Mouse (Mus musculus): ENCODE data around the gene Auts2. TPM values are rescaled to one million over a fixed set of nuclear protein-coding genes. Genes with fewer than 3 reads are reported as not detected.

Auts2 gene
- total and polyA plus RNA-seq, 3 experiments: 16.9 to 35.7 (median 28.1) TPM

DNA sequence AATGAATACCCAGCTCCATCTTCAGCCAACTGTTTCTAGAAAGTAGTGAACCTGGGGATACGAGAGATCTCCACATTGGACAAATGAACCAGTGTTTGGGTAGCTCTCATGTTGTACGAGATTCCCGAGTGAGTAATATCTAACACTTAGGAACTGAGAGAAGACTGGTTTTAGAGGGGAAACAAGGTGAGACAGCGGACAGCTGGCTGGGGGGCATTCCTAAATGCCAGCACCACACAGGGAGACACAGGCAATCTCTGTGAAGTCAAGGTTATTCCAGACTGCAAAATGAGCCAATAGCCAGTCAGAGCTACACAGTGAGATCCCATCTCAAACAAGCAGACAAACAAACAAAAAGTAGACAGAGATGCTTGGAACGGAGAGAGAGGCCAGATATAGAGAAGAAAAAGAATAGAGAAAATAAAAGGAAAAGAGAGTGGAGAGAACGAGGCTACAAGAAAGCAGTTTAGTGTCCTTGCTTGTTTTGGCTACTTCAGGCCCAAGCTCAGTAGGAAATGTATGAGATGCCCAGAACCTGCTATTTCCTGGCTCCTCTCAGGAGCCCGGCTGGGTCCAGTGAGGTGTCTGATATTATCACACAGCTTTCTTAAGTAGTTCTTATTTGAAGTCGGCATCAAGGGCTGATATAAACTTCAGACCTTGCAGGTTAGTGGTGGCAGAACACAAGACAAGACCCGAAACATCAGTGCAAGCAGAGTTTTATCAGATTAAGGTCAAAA lies 224.9 kb downstream of the Auts2 start:
- intact Hi-C loops (cut with DNase I): no loop called here
- TF ChIP-seq POLR2A (IDR thresholded peaks at IDR 0.05; ENCODE audit: insufficient read depth, low read depth, low read length) (no peak), CTCF (IDR thresholded peaks at IDR 0.05) (no peak), EP300 (IDR thresholded peaks at IDR 0.05; ENCODE audit: insufficient read depth, low read depth, low read length) (no peak)
- no peaks in the 10 kb centered on the region; the same call in 1 of the 2 replicates for H3K4me1 ChIP-seq (ENCODE audit: control insufficient read depth, insufficient read depth, low read length)
- H3K36me3 ChIP-seq (ENCODE audit: control insufficient read depth, insufficient read depth, low read length): no peaks in the 10 kb centered on the region
- H3K9ac ChIP-seq (ENCODE audit: low read depth, low read length): no peak overlapping the region
- DNase-seq: no peak
- no peak overlapping the region for H3K27ac ChIP-seq
- H3K27me3 ChIP-seq (ENCODE audit: control insufficient read depth, insufficient read depth, low read length): no peaks in the 10 kb centered on the region
- WGBS: 77% methylated on average over 9 of the region's 9 CpGs
- no peak overlapping the region for H3K4me3 ChIP-seq
- no peaks in the 10 kb centered on the region; the same call in 1 of the 2 replicates for H3K79me2 ChIP-seq (replicated peaks; ENCODE audit: control insufficient read depth, insufficient read depth, low read length)

DNA sequence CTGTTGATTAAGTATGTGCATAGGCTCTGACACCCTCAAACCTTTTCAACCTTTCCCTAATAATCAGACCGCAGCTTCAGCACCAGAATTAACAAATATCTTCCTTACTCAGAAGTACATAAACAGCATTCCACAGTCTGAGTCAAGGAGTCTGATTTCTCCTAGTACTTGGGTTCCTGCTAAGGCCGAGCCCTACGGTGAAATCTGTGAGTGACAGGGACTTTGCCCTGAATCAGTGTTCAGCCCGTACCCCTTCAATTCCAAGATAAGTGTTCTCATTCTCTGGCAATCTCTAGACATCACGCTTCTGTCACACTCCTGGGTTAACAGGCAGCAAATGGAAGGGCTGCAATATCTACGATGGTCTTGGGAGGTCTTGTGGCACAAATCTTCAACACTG lies 226.2 kb downstream of the Auts2 start:
- no peak for DNase-seq
- no peaks in the 10 kb centered on the region for H3K27me3 ChIP-seq (ENCODE audit: control insufficient read depth, insufficient read depth, low read length)
- 86% methylated on average over 6 of the region's 6 CpGs for WGBS
- H3K36me3 ChIP-seq (ENCODE audit: control insufficient read depth, insufficient read depth, low read length): no peaks in the 10 kb centered on the region
- no peak overlapping the region for H3K9ac ChIP-seq (ENCODE audit: low read depth, low read length)
- no peaks in the 10 kb centered on the region; the same call in 1 of the 2 replicates for H3K4me1 ChIP-seq (ENCODE audit: control insufficient read depth, insufficient read depth, low read length)
- H3K79me2 ChIP-seq (replicated peaks; ENCODE audit: control insufficient read depth, insufficient read depth, low read length): no peaks in the 10 kb centered on the region; the same call in 1 of the 2 replicates
- no peak overlapping the region for H3K27ac ChIP-seq
- H3K4me3 ChIP-seq: no peak overlapping the region
- intact Hi-C loops (cut with DNase I): no loop called here
- TF ChIP-seq EP300 (IDR thresholded peaks at IDR 0.05; ENCODE audit: insufficient read depth, low read depth, low read length): no peak
- no peak for TF ChIP-seq CTCF (IDR thresholded peaks at IDR 0.05)
- TF ChIP-seq POLR2A (IDR thresholded peaks at IDR 0.05; ENCODE audit: insufficient read depth, low read depth, low read length): no peak

GRCm38 (mm10) chr5:132314300-132314699 lies 228.8 kb downstream of the Auts2 start:
- Histone ChIP-seq H3K4me1 (ENCODE audit: control insufficient read depth, insufficient read depth, low read length) (no peaks in the 10 kb centered on the region), H3K79me2 (replicated peaks; ENCODE audit: control insufficient read depth, insufficient read depth, low read length) (no peaks in the 10 kb centered on the region; the same call in 1 of the 2 replicates), H3K27ac (no peak overlapping the region), H3K36me3 (ENCODE audit: control insufficient read depth, insufficient read depth, low read length) (no peaks in the 10 kb centered on the region), H3K9ac (ENCODE audit: low read depth, low read length) (no peak overlapping the region), H3K4me3 (no peak overlapping the region), H3K27me3 (ENCODE audit: control insufficient read depth, insufficient read depth, low read length) (no peaks in the 10 kb centered on the region)
- intact Hi-C loops (cut with DNase I): no loop called here
- whole genome bisulfite sequencing: 86% methylated on average over 5 of the region's 5 CpGs
- TF ChIP-seq EP300 (IDR thresholded peaks at IDR 0.05; ENCODE audit: insufficient read depth, low read depth, low read length): no peak
- TF ChIP-seq CTCF (IDR thresholded peaks at IDR 0.05): no peak
- TF ChIP-seq POLR2A (IDR thresholded peaks at IDR 0.05; ENCODE audit: insufficient read depth, low read depth, low read length): no peak
- no peak for DNase-seq

DNA sequence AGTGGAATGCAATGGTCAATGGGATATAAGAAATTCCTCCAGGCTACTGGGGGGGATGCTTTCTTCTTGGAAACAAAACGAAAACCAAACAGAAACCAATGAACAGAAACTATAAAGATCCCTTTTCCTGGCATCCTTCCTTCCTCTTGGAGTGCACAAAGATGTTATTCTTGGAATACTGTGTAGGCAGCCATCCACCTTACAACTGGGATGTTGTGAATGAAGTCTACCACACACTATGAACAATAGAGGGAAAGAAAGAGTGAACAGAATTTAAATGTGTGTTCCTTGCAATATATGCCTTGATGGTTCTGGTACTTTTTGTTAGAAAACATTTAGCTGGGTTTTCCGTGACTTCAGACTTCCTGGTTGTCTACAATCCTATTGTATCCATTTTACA lies 236.1 kb downstream of the Auts2 start:
- H3K79me2 ChIP-seq (replicated peaks; ENCODE audit: control insufficient read depth, insufficient read depth, low read length): no peaks in the 10 kb centered on the region
- no peaks in the 10 kb centered on the region for H3K4me1 ChIP-seq (ENCODE audit: control insufficient read depth, insufficient read depth, low read length)
- no peaks in the 10 kb centered on the region for H3K36me3 ChIP-seq (ENCODE audit: control insufficient read depth, insufficient read depth, low read length)
- H3K27me3 ChIP-seq (ENCODE audit: control insufficient read depth, insufficient read depth, low read length): no peaks in the 10 kb centered on the region
- intact Hi-C loops (cut with DNase I): no loop called here
- no peak overlapping the region for H3K9ac ChIP-seq (ENCODE audit: low read depth, low read length)
- WGBS: 56% methylated on average over 2 of the region's 2 CpGs
- DNase-seq: no peak
- no peak overlapping the region for H3K27ac ChIP-seq
- no peak overlapping the region for H3K4me3 ChIP-seq
- TF ChIP-seq POLR2A (IDR thresholded peaks at IDR 0.05; ENCODE audit: insufficient read depth, low read depth, low read length) (no peak), CTCF (IDR thresholded peaks at IDR 0.05) (no peak)

DNA sequence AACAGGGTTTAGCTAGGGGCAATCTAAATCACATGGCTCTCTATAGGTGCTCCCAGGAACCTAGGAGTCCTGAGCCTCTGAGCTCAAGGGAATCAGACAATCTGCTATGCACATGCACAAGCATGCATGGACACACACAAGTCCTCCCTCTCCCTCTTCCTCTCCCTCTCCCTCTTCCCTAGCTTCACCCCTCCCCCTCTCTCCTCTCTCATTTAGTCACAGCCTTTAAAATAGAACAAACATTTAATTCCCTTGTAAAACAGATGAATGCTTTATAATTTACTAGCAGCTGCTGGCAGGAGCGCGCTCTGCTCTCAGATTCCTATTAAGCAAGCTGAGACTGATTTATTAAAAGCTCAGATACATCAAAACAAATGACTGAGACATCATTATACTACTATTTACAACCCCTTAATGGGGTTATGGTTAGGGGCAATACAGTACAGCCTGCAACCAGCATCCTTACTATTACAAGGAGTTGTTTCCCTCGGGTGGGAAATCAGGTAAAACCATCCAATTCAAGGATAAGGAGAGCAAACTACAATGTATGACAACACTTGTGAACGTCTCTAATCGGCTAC lies 237.7 kb downstream of the Auts2 start:
- DNase-seq: no peak
- Histone ChIP-seq H3K27ac (no peak overlapping the region), H3K27me3 (ENCODE audit: control insufficient read depth, insufficient read depth, low read length) (no peaks in the 10 kb centered on the region), H3K79me2 (replicated peaks; ENCODE audit: control insufficient read depth, insufficient read depth, low read length) (no peaks in the 10 kb centered on the region), H3K4me1 (ENCODE audit: control insufficient read depth, insufficient read depth, low read length) (no peaks in the 10 kb centered on the region), H3K4me3 (no peak overlapping the region), H3K9ac (ENCODE audit: low read depth, low read length) (no peak overlapping the region), H3K36me3 (ENCODE audit: control insufficient read depth, insufficient read depth, low read length) (no peaks in the 10 kb centered on the region)
- intact Hi-C loops (cut with DNase I): no loop called here
- WGBS: 88% methylated on average over 5 of the region's 5 CpGs
- TF ChIP-seq POLR2A (IDR thresholded peaks at IDR 0.05; ENCODE audit: insufficient read depth, low read depth, low read length): no peak
- TF ChIP-seq EP300 (IDR thresholded peaks at IDR 0.05; ENCODE audit: insufficient read depth, low read depth, low read length): no peak
- TF ChIP-seq CTCF (IDR thresholded peaks at IDR 0.05): no peak

DNA sequence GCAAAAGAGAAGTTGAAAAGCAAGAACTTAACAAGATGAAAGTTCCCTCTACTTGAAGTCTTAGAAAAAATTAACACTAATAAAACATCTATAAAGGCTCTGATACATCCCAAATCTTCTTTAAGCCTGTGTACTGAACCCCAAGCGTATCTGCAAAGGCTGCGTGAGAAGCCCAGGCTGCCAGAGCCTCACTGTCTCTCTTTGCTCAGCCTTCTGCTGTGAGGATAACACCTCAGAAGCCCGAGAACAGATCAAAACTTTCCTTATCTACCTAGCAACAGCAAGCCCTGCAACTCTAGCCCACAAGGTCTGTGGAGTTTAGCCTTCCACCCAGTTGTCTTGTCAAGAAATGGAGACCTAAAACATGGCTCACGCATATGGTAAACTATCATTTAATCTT lies 240.4 kb downstream of the Auts2 start:
- Histone ChIP-seq H3K4me3 (no peak overlapping the region), H3K27me3 (ENCODE audit: control insufficient read depth, insufficient read depth, low read length) (no peaks in the 10 kb centered on the region), H3K27ac (no peak overlapping the region), H3K4me1 (ENCODE audit: control insufficient read depth, insufficient read depth, low read length) (no peaks in the 10 kb centered on the region), H3K79me2 (replicated peaks; ENCODE audit: control insufficient read depth, insufficient read depth, low read length) (no peaks in the 10 kb centered on the region; the same call in 1 of the 2 replicates), H3K36me3 (ENCODE audit: control insufficient read depth, insufficient read depth, low read length) (no peaks in the 10 kb centered on the region), H3K9ac (ENCODE audit: low read depth, low read length) (no peak overlapping the region)
- intact Hi-C loops (cut with DNase I): no loop called here
- no peak for TF ChIP-seq CTCF (IDR thresholded peaks at IDR 0.05)
- TF ChIP-seq EP300 (IDR thresholded peaks at IDR 0.05; ENCODE audit: insufficient read depth, low read depth, low read length): no peak
- no peak for DNase-seq
- 97% methylated on average over 4 of the region's 4 CpGs for WGBS

All from heart, adult 2 months (tissue).